ENCODE assay signal across 8 mouse cellular contexts in genomic region chr4:136311042-136311999, GRCm38 (mm10). TPM values are rescaled to one million over a fixed set of nuclear protein-coding genes. Genes with fewer than 3 reads are reported as not detected.
DNase-seq lines count a peak whose midpoint lies in the region; ATAC-seq lines count a peak whose summit lies in the region.

No protein-coding gene starts in this region.

- peak overlapping the region; percentile 100 for H3K9ac ChIP-seq in hindbrain, embryonic 12.5 days
- peak overlapping the region; percentile 100 for H3K9ac ChIP-seq in limb, embryonic 11.5 days (ENCODE audit: low read length)

- peak overlapping the region; percentile 98 for H3K4me3 ChIP-seq in hindbrain, embryonic 12.5 days
- peak overlapping the region; percentile 100 for H3K4me3 ChIP-seq in limb, embryonic 11.5 days (ENCODE audit: low read depth, low read length)
- H3K4me3 ChIP-seq in midbrain, embryonic 10.5 days, result peak overlapping the region; percentile 100

- DNase-seq in T-cell, adult 2 months (ENCODE audit: low spot score), result peak; percentile 35
- DNase-seq in cerebellum, adult 8-10 months, result peak; percentile 47
- DNase-seq in frontal cortex, postnatal 10 days (ENCODE audit: low spot score in 2 of 2), result peak; percentile 50 to 53
- peak; percentile 80 for DNase-seq in limb, embryonic 11.5 days (ENCODE audit: low spot score)
- DNase-seq in midbrain, embryonic 10.5 days (ENCODE audit: low spot score), result peak; percentile 78
- peak; percentile 83 to 84 for DNase-seq in spleen, postnatal 10 days (ENCODE audit: low spot score in 2 of 2)

- no peaks in the 10 kb centered on the region for H3K9me3 ChIP-seq in hindbrain, embryonic 12.5 days (replicated peaks)
- no peaks in the 10 kb centered on the region for H3K9me3 ChIP-seq in limb, embryonic 11.5 days (ENCODE audit: control insufficient read depth, low read length)
- no peaks in the 10 kb centered on the region for H3K9me3 ChIP-seq in midbrain, embryonic 10.5 days (replicated peaks)

- H3K36me3 ChIP-seq in hindbrain, embryonic 12.5 days, result peaks cover 1% of the 10 kb centered on the region; the same call in 1 of the 2 replicates
- no peaks in the 10 kb centered on the region for H3K36me3 ChIP-seq in limb, embryonic 11.5 days (ENCODE audit: control insufficient read depth, insufficient read depth, low read length)
- peaks cover 4% of the 10 kb centered on the region for H3K36me3 ChIP-seq in midbrain, embryonic 10.5 days

- H3K4me2 ChIP-seq in hindbrain, embryonic 12.5 days (replicated peaks), result peak overlapping the region; percentile 77
- H3K4me2 ChIP-seq in limb, embryonic 11.5 days (ENCODE audit: low read depth, severe bottlenecking), result peak overlapping the region; percentile 62

- peaks cover 32% of the 10 kb centered on the region for H3K4me1 ChIP-seq in hindbrain, embryonic 12.5 days
- H3K4me1 ChIP-seq in limb, embryonic 11.5 days (ENCODE audit: control insufficient read depth, insufficient read depth, low read length), result peaks cover 9% of the 10 kb centered on the region
- peaks cover 47% of the 10 kb centered on the region for H3K4me1 ChIP-seq in midbrain, embryonic 10.5 days

- H3K27me3 ChIP-seq in hindbrain, embryonic 12.5 days, result no peaks in the 10 kb centered on the region
- no peaks in the 10 kb centered on the region for H3K27me3 ChIP-seq in limb, embryonic 11.5 days (ENCODE audit: control insufficient read depth, insufficient read depth, low read length)
- no peaks in the 10 kb centered on the region for H3K27me3 ChIP-seq in midbrain, embryonic 10.5 days (ENCODE audit: low read depth, poor library complexity, severe bottlenecking)

- peak overlapping the region; percentile 97 for H3K27ac ChIP-seq in hindbrain, embryonic 12.5 days
- H3K27ac ChIP-seq in limb, embryonic 11.5 days (replicated peaks; ENCODE audit: low read depth, low read length), result peak overlapping the region; percentile 100
- peak overlapping the region; percentile 100 for H3K27ac ChIP-seq in midbrain, embryonic 10.5 days (replicated peaks)

- WGBS in hindbrain, embryonic 12.5 days, result under 1% methylated on average over 66 of the region's 81 CpGs
- under 1% methylated on average over 77 of the region's 81 CpGs for WGBS in limb, embryonic 11.5 days
- under 1% methylated on average over 81 of the region's 81 CpGs for WGBS in midbrain, embryonic 10.5 days

- ATAC-seq in hindbrain, embryonic 12.5 days (ENCODE audit: low FRiP score), result peak; percentile 13
- ATAC-seq in limb, embryonic 11.5 days (ENCODE audit: insufficient number of reproducible peaks, low FRiP score, low TSS enrichment, low read depth), result peak; percentile 15; the same call in 1 of the 2 replicates
- no peak for ATAC-seq in inflammation-experienced regulatory T-cells, adult 6 months

RNA-seq across cellular contexts. Expression of gene Hnrnpr, which starts 0.6 kb away (rescaled TPM):
- 219 and 236 TPM in 2 replicates for polyA plus RNA-seq in hindbrain, embryonic 12.5 days (2016; fragmentation: Nextera tagmentation; extraction: Ambion mirVana)
- polyA plus RNA-seq in limb, embryonic 11.5 days (2014; fragmentation: Nextera tagmentation; extraction: Ambion mirVana), result 192 and 196 TPM in 2 replicates
- polyA plus RNA-seq in midbrain, embryonic 10.5 days (2016; fragmentation: Nextera tagmentation; extraction: Ambion mirVana), result 229 and 258 TPM in 2 replicates
- polyA plus RNA-seq in inflammation-experienced regulatory T-cells, adult 6 months (2017; shearing (Covaris generic)), result 100 to 1,000 TPM in 1 of 3 experiments, 10 to 100 TPM in 2; 97.2 to 105 (median 98.5) TPM

RNA-seq across cellular contexts. Expression of gene Zfp46, which starts 26.8 kb away (rescaled TPM):
- polyA plus RNA-seq in hindbrain, embryonic 12.5 days (2016; fragmentation: Nextera tagmentation; extraction: Ambion mirVana), result 42.4 and 42.6 TPM in 2 replicates
- polyA plus RNA-seq in limb, embryonic 11.5 days (2014; fragmentation: Nextera tagmentation; extraction: Ambion mirVana), result 25.3 and 26.0 TPM in 2 replicates
- polyA plus RNA-seq in midbrain, embryonic 10.5 days (2016; fragmentation: Nextera tagmentation; extraction: Ambion mirVana), result 23.3 and 30.3 TPM in 2 replicates
- polyA plus RNA-seq in inflammation-experienced regulatory T-cells, adult 6 months (2017; shearing (Covaris generic)), result 10 to 100 TPM in 1 of 3 experiments, 1 to 10 TPM in 2; 6.2 to 10.4 (median 8.1) TPM
